Mouse (Mus musculus) skeletal muscle tissue, adult 2 months (tissue): ENCODE results near the gene Ism1.

Experiments used
- DNase-seq: peaks from one replicate; pipeline ENCODE4 v3.0.0-alpha.2; 2012; ENCODE audit warnings: low read depth, low spot score

The Ism1 gene

GRCm38 (mm10) chr2:139712046-139712445 lies 34.1 kb downstream of the Ism1 start:
- no peak for DNase-seq

GRCm38 (mm10) chr2:139714206-139714605 lies 36.2 kb downstream of the Ism1 start:
- no peak for DNase-seq

- DNase-seq = no peak
Observed at GRCm38 (mm10) chr2:139717772-139718171, 39.8 kb downstream of the Ism1 start.

- DNase-seq = no peak
Observed at GRCm38 (mm10) chr2:139722700-139723099, 44.7 kb downstream of the Ism1 start.

- DNase-seq = peak; percentile 11
Observed at GRCm38 (mm10) chr2:139723304-139723703, 45.3 kb downstream of the Ism1 start.

- DNase-seq = no peak
Observed at GRCm38 (mm10) chr2:139724202-139724838, 46.3 kb downstream of the Ism1 start.

GRCm38 (mm10) chr2:139725328-139725727 lies 47.4 kb downstream of the Ism1 start:
- no peak for DNase-seq

GRCm38 (mm10) chr2:139728060-139728459 lies 50.1 kb downstream of the Ism1 start:
- peak; percentile 10 for DNase-seq

GRCm38 (mm10) chr2:139729377-139729776 lies 51.4 kb downstream of the Ism1 start:
- DNase-seq = no peak

GRCm38 (mm10) chr2:139742381-139742780 lies 64.4 kb downstream of the Ism1 start:
- no peak for DNase-seq

- no peak for DNase-seq
Observed at GRCm38 (mm10) chr2:139757021-139757420, 79.0 kb downstream of the Ism1 start.

- no peak for DNase-seq
Observed at GRCm38 (mm10) chr2:139757456-139757855, 79.5 kb downstream of the Ism1 start.

- no peak for DNase-seq
Observed at GRCm38 (mm10) chr2:139764355-139764754, 86.4 kb downstream of the Ism1 start.

- DNase-seq = no peak
Observed at GRCm38 (mm10) chr2:139774949-139775570, 97.1 kb downstream of the Ism1 start.

GRCm38 (mm10) chr2:139776644-139777043 lies 98.7 kb downstream of the Ism1 start:
- DNase-seq = no peak

- DNase-seq = no peak
Observed at GRCm38 (mm10) chr2:139778283-139778682, 100.3 kb downstream of the Ism1 start.

- no peak for DNase-seq
Observed at GRCm38 (mm10) chr2:139783318-139783850, 105.4 kb downstream of the Ism1 start.

GRCm38 (mm10) chr2:139784465-139784864 lies 106.5 kb downstream of the Ism1 start:
- no peak for DNase-seq

- no peak for DNase-seq
Observed at GRCm38 (mm10) chr2:139784946-139785345, 107.0 kb downstream of the Ism1 start.

- no peak for DNase-seq
Observed at GRCm38 (mm10) chr2:139788658-139789057, 110.7 kb downstream of the Ism1 start.

- no peak for DNase-seq
Observed at GRCm38 (mm10) chr2:139792345-139793120, 114.6 kb downstream of the Ism1 start.

GRCm38 (mm10) chr2:139804041-139804440 lies 126.1 kb downstream of the Ism1 start:
- no peak for DNase-seq
